Mouse (Mus musculus): ENCODE data around the gene Tpcn2. TPM values are rescaled to one million over a fixed set of nuclear protein-coding genes. Genes with fewer than 3 reads are reported as not detected.

Gene Tpcn2
- polyA plus RNA-seq, 1 experiment from 2014 or later, result 5.3 TPM

GRCm38 (mm10) chr7:145293859-145294258 is 10.0 kb upstream of the Tpcn2 start:
- H3K4me3 ChIP-seq (ENCODE audit: low read depth, low read length), result no peak overlapping the region
- H3K9ac ChIP-seq (ENCODE audit: low read length), result no peak overlapping the region
- no peaks in the 10 kb centered on the region for H3K36me3 ChIP-seq (ENCODE audit: control insufficient read depth, insufficient read depth, low read length)
- H3K27ac ChIP-seq (replicated peaks), result no peak overlapping the region
- H3K4me2 ChIP-seq (replicated peaks; ENCODE audit: low read depth), result no peak overlapping the region
- WGBS, result 42% methylated on average over 6 of the region's 6 CpGs
- no peaks in the 10 kb centered on the region for H3K27me3 ChIP-seq (ENCODE audit: control insufficient read depth, insufficient read depth, low read length)
- no peaks in the 10 kb centered on the region for H3K9me3 ChIP-seq (ENCODE audit: control insufficient read depth, low read length)
- no peaks in the 10 kb centered on the region for H3K4me1 ChIP-seq (replicated peaks; ENCODE audit: control insufficient read depth, insufficient read depth)
- TF ChIP-seq CTCF (IDR thresholded peaks at IDR 0.05; ENCODE audit: low read depth), result peak; percentile 55
- no peak for TF ChIP-seq EP300 (optimal IDR thresholded peaks at IDR 0.05)
- no peak for ATAC-seq (ENCODE audit: low FRiP score, low TSS enrichment)
- DNase-seq (ENCODE audit: low spot score), result no peak

- ATAC-seq (ENCODE audit: low FRiP score, low TSS enrichment) (no peak), DNase-seq (ENCODE audit: low spot score) (no peak)
- no peaks in the 10 kb centered on the region for H3K4me1 ChIP-seq (replicated peaks; ENCODE audit: control insufficient read depth, insufficient read depth)
- H3K9me3 ChIP-seq (ENCODE audit: control insufficient read depth, low read length), result no peaks in the 10 kb centered on the region
- H3K27me3 ChIP-seq (ENCODE audit: control insufficient read depth, insufficient read depth, low read length), result no peaks in the 10 kb centered on the region
- H3K9ac ChIP-seq (ENCODE audit: low read length), result no peak overlapping the region
- H3K4me2 ChIP-seq (replicated peaks; ENCODE audit: low read depth), result no peak overlapping the region
- no peak overlapping the region for H3K4me3 ChIP-seq (ENCODE audit: low read depth, low read length)
- no peak for TF ChIP-seq CTCF (IDR thresholded peaks at IDR 0.05; ENCODE audit: low read depth)
- no peak for TF ChIP-seq EP300 (optimal IDR thresholded peaks at IDR 0.05)
- no peak overlapping the region for H3K27ac ChIP-seq (replicated peaks)
- H3K36me3 ChIP-seq (ENCODE audit: control insufficient read depth, insufficient read depth, low read length), result no peaks in the 10 kb centered on the region
- WGBS, result 73% methylated on average over 2 of the region's 2 CpGs
Observed at GRCm38 (mm10) chr7:145292726-145293125, 8.9 kb upstream of the Tpcn2 start.

- H3K4me1 ChIP-seq (replicated peaks; ENCODE audit: control insufficient read depth, insufficient read depth), result no peaks in the 10 kb centered on the region
- H3K4me2 ChIP-seq (replicated peaks; ENCODE audit: low read depth), result no peak overlapping the region
- H3K36me3 ChIP-seq (ENCODE audit: control insufficient read depth, insufficient read depth, low read length), result no peaks in the 10 kb centered on the region
- no peak overlapping the region for H3K27ac ChIP-seq (replicated peaks)
- no peaks in the 10 kb centered on the region for H3K9me3 ChIP-seq (ENCODE audit: control insufficient read depth, low read length)
- 94% methylated on average over 2 of the region's 2 CpGs for WGBS
- H3K9ac ChIP-seq (ENCODE audit: low read length), result no peak overlapping the region
- no peak overlapping the region for H3K4me3 ChIP-seq (ENCODE audit: low read depth, low read length)
- no peak for ATAC-seq (ENCODE audit: low FRiP score, low TSS enrichment)
- no peak for DNase-seq (ENCODE audit: low spot score)
- TF ChIP-seq EP300 (optimal IDR thresholded peaks at IDR 0.05), result no peak
- no peak for TF ChIP-seq CTCF (IDR thresholded peaks at IDR 0.05; ENCODE audit: low read depth)
- no peaks in the 10 kb centered on the region for H3K27me3 ChIP-seq (ENCODE audit: control insufficient read depth, insufficient read depth, low read length)
Observed at GRCm38 (mm10) chr7:145291847-145292246, 8.0 kb upstream of the Tpcn2 start.

- TF ChIP-seq CTCF (IDR thresholded peaks at IDR 0.05; ENCODE audit: low read depth) (peak; percentile 76), EP300 (optimal IDR thresholded peaks at IDR 0.05) (no peak)
- DNase-seq (ENCODE audit: low spot score), result no peak
- Histone ChIP-seq H3K27me3 (ENCODE audit: control insufficient read depth, insufficient read depth, low read length) (no peaks in the 10 kb centered on the region), H3K4me3 (ENCODE audit: low read depth, low read length) (no peak overlapping the region), H3K9ac (ENCODE audit: low read length) (no peak overlapping the region), H3K9me3 (ENCODE audit: control insufficient read depth, low read length) (no peaks in the 10 kb centered on the region), H3K4me1 (replicated peaks; ENCODE audit: control insufficient read depth, insufficient read depth) (no peaks in the 10 kb centered on the region), H3K36me3 (ENCODE audit: control insufficient read depth, insufficient read depth, low read length) (no peaks in the 10 kb centered on the region), H3K4me2 (replicated peaks; ENCODE audit: low read depth) (no peak overlapping the region), H3K27ac (replicated peaks) (no peak overlapping the region; the same call in 1 of the 2 replicates)
- peak; percentile 54; the same call in 1 of the 2 replicates for ATAC-seq (ENCODE audit: low FRiP score, low TSS enrichment)
- 29% methylated on average over 5 of the region's 5 CpGs for WGBS
Observed at GRCm38 (mm10) chr7:145289302-145289701, 5.5 kb upstream of the Tpcn2 start.

- Histone ChIP-seq H3K27ac (replicated peaks) (no peak overlapping the region), H3K27me3 (ENCODE audit: control insufficient read depth, insufficient read depth, low read length) (no peaks in the 10 kb centered on the region), H3K4me3 (ENCODE audit: low read depth, low read length) (no peak overlapping the region), H3K9ac (ENCODE audit: low read length) (no peak overlapping the region), H3K9me3 (ENCODE audit: control insufficient read depth, low read length) (no peaks in the 10 kb centered on the region), H3K36me3 (ENCODE audit: control insufficient read depth, insufficient read depth, low read length) (no peaks in the 10 kb centered on the region), H3K4me2 (replicated peaks; ENCODE audit: low read depth) (no peak overlapping the region), H3K4me1 (replicated peaks; ENCODE audit: control insufficient read depth, insufficient read depth) (0 out of 2 replicates have a peak, but pooled peaks cover 3% of the 10 kb centered on the region)
- DNase-seq (ENCODE audit: low spot score) (no peak), ATAC-seq (ENCODE audit: low FRiP score, low TSS enrichment) (no peak)
- WGBS, result 67% methylated on average over 6 of the region's 6 CpGs
- TF ChIP-seq CTCF (IDR thresholded peaks at IDR 0.05; ENCODE audit: low read depth), result no peak
- TF ChIP-seq EP300 (optimal IDR thresholded peaks at IDR 0.05), result no peak
Observed at GRCm38 (mm10) chr7:145287410-145287809, 3.6 kb upstream of the Tpcn2 start.

GRCm38 (mm10) chr7:145285476-145285875 is 1.7 kb upstream of the Tpcn2 start:
- H3K4me3 ChIP-seq (ENCODE audit: low read depth, low read length), result no peak overlapping the region
- no peaks in the 10 kb centered on the region for H3K27me3 ChIP-seq (ENCODE audit: control insufficient read depth, insufficient read depth, low read length)
- WGBS, result 83% methylated on average over 4 of the region's 4 CpGs
- H3K4me1 ChIP-seq (replicated peaks; ENCODE audit: control insufficient read depth, insufficient read depth), result 0 out of 2 replicates have a peak, but pooled peaks cover 3% of the 10 kb centered on the region
- H3K27ac ChIP-seq (replicated peaks), result no peak overlapping the region
- H3K9ac ChIP-seq (ENCODE audit: low read length), result no peak overlapping the region
- TF ChIP-seq EP300 (optimal IDR thresholded peaks at IDR 0.05) (no peak), CTCF (IDR thresholded peaks at IDR 0.05; ENCODE audit: low read depth) (no peak)
- ATAC-seq (ENCODE audit: low FRiP score, low TSS enrichment) (no peak), DNase-seq (ENCODE audit: low spot score) (no peak)
- no peaks in the 10 kb centered on the region for H3K36me3 ChIP-seq (ENCODE audit: control insufficient read depth, insufficient read depth, low read length)
- H3K4me2 ChIP-seq (replicated peaks; ENCODE audit: low read depth), result no peak overlapping the region
- no peaks in the 10 kb centered on the region for H3K9me3 ChIP-seq (ENCODE audit: control insufficient read depth, low read length)

Measured in stomach, postnatal 0 days (tissue).